Mouse (Mus musculus) brain, embryonic 18.5 days (tissue): ENCODE results near the gene Defa17.
"Not testable (repeated sequence)": the region's sequence is repeated elsewhere in the genome, so short reads cannot be mapped to it uniquely, and the experiment has no call there.

Experiments used
- DNase-seq: peaks from one replicate; pipeline ENCODE4 v3.0.0-alpha.2; 2012; ENCODE audit warnings: low read depth, low spot score

Gene Defa17

GRCm38 (mm10) chr8:21655480-21655879, at the start of gene Defa17:
Gene Defa17, plus strand, starts transcription at chr8:21655780.
- DNase-seq, result not testable (repeated sequence)

GRCm38 (mm10) chr8:21617883-21618282, 37.7 kb upstream of the Defa17 start, which contains the start of gene Defa26:
Gene Defa26, plus strand, starts transcription at chr8:21618183.
- not testable (repeated sequence) for DNase-seq

GRCm38 (mm10) chr8:21665497-21665896, 9.9 kb downstream of the Defa17 start, which contains the start of gene Defa34:
Gene Defa34, plus strand, starts transcription at chr8:21665797.
- not testable (repeated sequence) for DNase-seq

- DNase-seq, result not testable (repeated sequence)
Measured at GRCm38 (mm10) chr8:21703545-21703944, 48.0 kb downstream of the Defa17 start, which contains the start of gene AY761184. Gene AY761184, minus strand, starts transcription at chr8:21703645.
